Mouse (Mus musculus) limb, embryonic 12.5 days (tissue): ENCODE results near the gene Nhs. TPM values are rescaled to one million over a fixed set of nuclear protein-coding genes. Genes with fewer than 3 reads are reported as not detected.

Source experiments
- ATAC-seq: fragments of 200-750 bp; cut with Nextera tagmentation; 2 replicates; pipeline ENCODE4 v1.8.0; 2017; ENCODE audit warnings: low read depth, moderate TSS enrichment; ENCODE audit not compliant: insufficient number of reproducible peaks, insufficient read depth, low FRiP score, low TSS enrichment
- H3K27ac ChIP-seq: fragments of 300-500 bp; sonication (generic); 2 replicates; pipeline ENCODE4 v1.5.1; 2016; ENCODE audit warnings: mild to moderate bottlenecking, moderate library complexity
- H3K27me3 ChIP-seq: fragments of 300-500 bp; sonication (generic); 2 replicates; pipeline ENCODE4 v1.6.1; 2016; ENCODE audit warnings: mild to moderate bottlenecking, moderate library complexity
- H3K36me3 ChIP-seq: fragments of 300-500 bp; sonication (generic); 2 replicates; pipeline ENCODE4 v1.6.1; 2016; ENCODE audit warnings: mild to moderate bottlenecking, moderate library complexity
- H3K4me1 ChIP-seq: fragments of 300-500 bp; sonication (generic); replicated peaks from 2 replicates; pipeline ENCODE4 v1.6.1; 2016
- H3K4me2 ChIP-seq: fragments of 300-500 bp; sonication (generic); 2 replicates; pipeline ENCODE4 v1.6.1; 2016; ENCODE audit warnings: mild to moderate bottlenecking, moderate library complexity
- H3K4me3 ChIP-seq: fragments of 300-500 bp; sonication (generic); replicated peaks from 2 replicates; pipeline ENCODE4 v1.5.1; 2016; ENCODE audit warnings: mild to moderate bottlenecking
- H3K9ac ChIP-seq: fragments of 300-500 bp; sonication (generic); replicated peaks from 2 replicates; pipeline ENCODE4 v1.6.1; 2016; ENCODE audit warnings: mild to moderate bottlenecking, moderate library complexity
- H3K9me3 ChIP-seq: fragments of 300-500 bp; sonication (generic); 2 replicates; pipeline ENCODE4 v1.6.1; 2016; ENCODE audit warnings: mild to moderate bottlenecking, moderate library complexity
- WGBS: fragments of 180-500 bp; shearing (Covaris S2); methylation state at CpG from one replicate; pipeline ENCODE4 v1.1.7; 2016; 5-methylcytosine and 5-hydroxymethylcytosine counted together
- polyA plus RNA-seq: library from polyadenylated mRNA; unstranded; fragments of >200 nt; fragmentation: Nextera tagmentation; extraction: Ambion mirVana; gene quantifications from 2 replicates; pipeline ENCODE4 v1.2.1, GENCODE M21; 2016

The Nhs gene
- polyA plus RNA-seq, 1 experiment from 2014 or later, result 2.6 TPM

DNA sequence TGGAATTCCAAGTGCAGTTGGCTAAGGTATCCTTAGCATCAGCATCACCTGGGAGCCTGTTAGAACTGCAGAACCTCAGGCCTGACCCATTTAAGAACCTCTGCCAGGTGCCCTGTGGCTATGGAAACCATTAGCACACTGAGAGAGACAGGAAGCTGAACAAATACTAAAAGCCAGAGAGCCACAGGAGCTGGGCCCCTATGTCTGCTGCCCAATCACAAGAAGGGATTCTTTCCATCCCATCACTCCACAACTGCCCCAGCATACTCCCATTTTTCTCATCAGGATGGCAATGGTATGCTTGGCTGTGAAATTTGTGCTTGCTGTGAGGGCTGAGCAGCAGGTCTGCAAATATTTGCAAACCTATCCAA lies 232.9 kb downstream of the Nhs start:
- no peak overlapping the region for H3K9ac ChIP-seq
- H3K4me2 ChIP-seq, result peak overlapping the region; percentile 48
- no peaks in the 10 kb centered on the region for H3K36me3 ChIP-seq
- ATAC-seq, result no peak
- no peak overlapping the region for H3K4me3 ChIP-seq
- 0 out of 2 replicates have a peak, but pooled peaks cover 5% of the 10 kb centered on the region for H3K4me1 ChIP-seq
- no peaks in the 10 kb centered on the region for H3K9me3 ChIP-seq
- peak overlapping the region; percentile 89 for H3K27ac ChIP-seq
- peaks cover 52% of the 10 kb centered on the region for H3K27me3 ChIP-seq

DNA sequence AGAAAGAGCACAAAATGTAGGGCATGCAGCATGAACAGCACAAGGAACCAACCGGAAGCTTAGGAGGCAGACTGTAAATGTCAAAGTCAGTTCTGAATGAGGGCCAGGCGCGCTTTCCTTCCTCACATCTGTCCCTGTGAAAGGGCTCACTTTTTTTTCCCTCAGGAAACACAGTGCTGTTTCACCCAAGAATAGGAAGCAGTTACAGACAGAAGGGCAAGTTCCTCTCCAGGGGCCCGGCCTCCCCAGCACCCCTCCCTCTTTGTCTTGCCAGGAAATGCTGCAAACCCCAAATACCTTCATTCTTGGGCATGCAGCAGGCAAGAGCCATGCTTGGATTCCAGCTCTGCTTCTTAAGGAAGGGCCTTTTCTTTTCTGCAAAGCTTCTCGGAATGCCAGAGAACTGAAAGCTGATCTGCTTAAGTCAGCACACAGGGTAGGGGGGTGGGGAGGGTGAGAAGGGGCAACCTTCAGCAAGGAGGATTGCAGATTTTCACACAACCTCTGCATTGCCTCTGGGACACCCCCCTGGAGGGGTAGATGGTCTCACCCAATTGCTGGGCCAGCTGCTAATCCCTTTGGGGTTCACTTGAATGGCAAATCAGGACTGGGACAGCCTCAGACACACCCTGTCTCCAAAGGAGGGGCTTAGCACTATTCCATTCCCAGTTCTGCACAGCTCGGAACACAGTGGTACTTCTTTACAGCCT lies 233.4 kb downstream of the Nhs start:
- peak; percentile 97 for ATAC-seq
- Histone ChIP-seq H3K4me2 (peak overlapping the region; percentile 48), H3K27me3 (peaks cover 54% of the 10 kb centered on the region), H3K36me3 (no peaks in the 10 kb centered on the region), H3K9me3 (no peaks in the 10 kb centered on the region), H3K4me1 (0 out of 2 replicates have a peak, but pooled peaks cover 5% of the 10 kb centered on the region), H3K27ac (peak overlapping the region; percentile 89), H3K4me3 (peak overlapping the region; percentile 26), H3K9ac (no peak overlapping the region; the same call in 1 of the 2 replicates)
- WGBS, result 19% methylated on average over 6 of the region's 6 CpGs

GRCm38 (mm10) chrX:161922655-161923054 lies 236.9 kb downstream of the Nhs start:
- Histone ChIP-seq H3K36me3 (no peaks in the 10 kb centered on the region), H3K9me3 (no peaks in the 10 kb centered on the region), H3K27me3 (peaks cover 54% of the 10 kb centered on the region), H3K4me1 (0 out of 2 replicates have a peak, but pooled peaks cover 5% of the 10 kb centered on the region), H3K27ac (no peak overlapping the region), H3K4me2 (no peak overlapping the region), H3K4me3 (no peak overlapping the region), H3K9ac (no peak overlapping the region)
- 64% methylated on average over 2 of the region's 2 CpGs for WGBS
- ATAC-seq, result no peak

GRCm38 (mm10) chrX:161921581-161921980 lies 237.9 kb downstream of the Nhs start:
- Histone ChIP-seq H3K9ac (no peak overlapping the region), H3K27me3 (peaks cover 50% of the 10 kb centered on the region)
- 57% methylated on average over 1 of the region's 1 CpGs for WGBS

DNA sequence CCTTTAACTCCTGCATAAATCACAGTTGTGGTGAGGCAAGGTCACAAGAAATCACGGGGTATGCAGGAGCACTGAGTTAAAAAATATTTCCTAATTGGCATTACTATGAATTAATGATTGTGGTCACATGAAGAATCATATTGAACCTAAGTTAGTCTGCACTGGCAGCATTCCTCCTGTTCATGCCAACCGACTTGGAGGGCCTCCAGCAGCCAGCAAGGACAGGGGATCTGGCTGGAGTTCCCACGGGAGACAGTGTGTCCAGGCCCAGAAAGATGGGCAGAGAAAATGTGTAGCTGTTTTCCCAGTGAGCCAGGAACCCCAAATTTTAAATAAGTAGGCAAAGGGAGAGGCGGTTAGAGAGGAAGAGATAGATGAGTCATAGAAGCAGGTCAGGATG lies 249.6 kb downstream of the Nhs start:
- no peaks in the 10 kb centered on the region for H3K36me3 ChIP-seq
- WGBS, result 70% methylated on average over 4 of the region's 4 CpGs
- H3K4me1 ChIP-seq, result no peaks in the 10 kb centered on the region
- no peak overlapping the region for H3K27ac ChIP-seq
- no peak overlapping the region for H3K4me3 ChIP-seq
- no peaks in the 10 kb centered on the region for H3K9me3 ChIP-seq
- peaks cover 63% of the 10 kb centered on the region for H3K27me3 ChIP-seq
- H3K9ac ChIP-seq, result no peak overlapping the region
- ATAC-seq, result no peak
- no peak overlapping the region for H3K4me2 ChIP-seq

More at GRCm38 (mm10) chrX:161921581-161921980, 237.9 kb downstream of the Nhs start:
- no peak overlapping the region for H3K4me2 ChIP-seq
- no peak overlapping the region for H3K27ac ChIP-seq
- H3K9me3 ChIP-seq, result no peaks in the 10 kb centered on the region
- H3K36me3 ChIP-seq, result no peaks in the 10 kb centered on the region
- H3K4me1 ChIP-seq, result 0 out of 2 replicates have a peak, but pooled peaks cover under 1% of the 10 kb centered on the region
- H3K4me3 ChIP-seq, result no peak overlapping the region
- ATAC-seq, result no peak

DNA sequence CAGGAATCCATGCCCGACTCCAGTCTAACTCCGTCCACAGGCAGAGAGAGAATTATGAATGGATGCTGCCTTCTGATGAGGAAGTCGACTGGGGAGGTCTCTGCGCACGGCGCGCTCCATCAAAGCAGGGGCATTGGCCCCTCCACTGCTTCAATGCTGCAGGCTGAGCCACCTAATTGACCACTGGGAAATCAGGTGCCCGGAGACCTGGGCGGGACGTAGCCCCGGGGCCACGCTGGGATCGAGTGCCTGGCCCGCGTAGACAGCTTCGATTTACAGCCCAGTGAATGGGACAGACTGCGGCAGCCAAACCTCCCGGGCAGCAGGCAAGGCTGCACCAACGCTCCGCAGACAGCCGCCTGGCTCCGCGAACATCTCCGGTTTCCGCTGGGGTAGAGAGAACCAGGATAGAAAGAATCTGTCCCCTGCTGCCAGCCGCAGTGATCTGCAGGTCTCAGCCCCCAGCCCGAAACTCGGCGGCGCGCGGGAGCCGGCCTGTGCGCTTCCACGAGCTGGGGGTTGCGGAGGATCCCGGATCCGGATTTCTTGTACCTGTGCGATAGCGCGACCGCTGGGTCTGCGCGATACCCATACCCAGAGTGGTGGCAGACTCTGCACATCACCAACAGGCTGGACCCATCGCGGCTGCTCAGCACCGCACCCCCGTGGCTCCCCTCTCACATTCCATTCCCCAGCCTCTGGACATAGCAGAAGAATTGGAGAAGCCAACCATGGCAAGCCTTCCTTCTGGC lies 250.7 kb downstream of the Nhs start:
- peak overlapping the region; percentile 85 for H3K4me2 ChIP-seq
- no peaks in the 10 kb centered on the region for H3K4me1 ChIP-seq
- WGBS, result 13% methylated on average over 48 of the region's 48 CpGs
- peaks cover 64% of the 10 kb centered on the region for H3K27me3 ChIP-seq
- no peak overlapping the region for H3K27ac ChIP-seq
- peak; percentile 48; the same call in 1 of the 2 replicates for ATAC-seq
- peak overlapping the region; percentile 27; the same call in 1 of the 2 replicates for H3K9ac ChIP-seq
- peak overlapping the region; percentile 45 for H3K4me3 ChIP-seq
- no peaks in the 10 kb centered on the region for H3K36me3 ChIP-seq
- H3K9me3 ChIP-seq, result no peaks in the 10 kb centered on the region

DNA sequence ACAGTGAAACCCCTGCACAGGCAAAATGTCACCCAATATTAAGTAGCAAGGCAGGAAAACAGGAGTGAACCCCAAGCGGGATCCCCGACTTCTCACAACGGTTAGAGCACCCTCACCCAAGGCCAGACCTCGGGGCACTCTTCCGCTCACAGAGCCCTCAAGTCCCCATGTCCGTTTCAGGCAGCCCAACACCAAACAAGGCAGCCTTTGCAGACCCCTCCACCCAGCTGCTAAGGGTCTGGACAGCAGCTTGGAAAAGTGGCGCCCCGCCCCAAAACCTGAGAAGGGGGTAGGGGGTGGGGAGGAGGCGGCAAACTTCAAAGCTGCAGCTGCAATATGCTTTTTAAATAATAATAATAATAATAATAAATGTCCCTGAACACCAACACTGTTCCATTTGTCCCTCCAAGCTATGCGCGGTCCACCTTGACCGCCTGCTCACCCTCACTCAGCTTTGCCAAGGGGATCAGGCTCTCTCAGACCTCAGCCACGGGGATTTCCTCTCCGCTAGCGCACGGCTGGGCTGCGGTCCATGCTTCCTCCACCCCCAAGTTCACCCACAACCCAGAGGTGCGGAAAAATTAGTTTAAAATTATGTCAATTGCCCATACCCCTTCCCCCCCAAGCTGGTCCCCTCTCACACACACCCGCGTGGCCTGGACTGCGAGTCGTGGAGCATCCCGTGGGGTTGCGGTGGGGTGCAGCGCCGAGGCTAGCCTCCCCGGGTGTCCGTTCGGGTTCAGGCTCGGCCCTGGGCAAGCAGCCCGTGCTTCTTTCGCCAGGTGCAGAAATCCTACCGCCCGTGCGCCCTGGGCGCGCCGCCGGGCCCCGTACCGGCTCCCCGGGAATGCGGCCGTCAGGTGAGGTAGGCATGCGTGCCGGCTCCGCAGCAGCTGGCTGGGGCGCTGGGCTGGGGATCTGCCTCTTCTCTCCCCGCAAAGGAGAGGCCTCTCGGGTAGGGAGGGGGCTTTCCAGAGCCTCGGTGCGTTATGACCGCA lies 251.6 kb downstream of the Nhs start:
- H3K9me3 ChIP-seq, result no peaks in the 10 kb centered on the region
- ATAC-seq, result peak; percentile 69
- no peaks in the 10 kb centered on the region for H3K4me1 ChIP-seq
- H3K36me3 ChIP-seq, result no peaks in the 10 kb centered on the region
- H3K27ac ChIP-seq, result no peak overlapping the region
- H3K27me3 ChIP-seq, result peaks cover 62% of the 10 kb centered on the region
- peak overlapping the region; percentile 45 for H3K4me3 ChIP-seq
- peak overlapping the region; percentile 27 for H3K9ac ChIP-seq
- 30% methylated on average over 53 of the region's 53 CpGs for WGBS
- peak overlapping the region; percentile 85 for H3K4me2 ChIP-seq

DNA sequence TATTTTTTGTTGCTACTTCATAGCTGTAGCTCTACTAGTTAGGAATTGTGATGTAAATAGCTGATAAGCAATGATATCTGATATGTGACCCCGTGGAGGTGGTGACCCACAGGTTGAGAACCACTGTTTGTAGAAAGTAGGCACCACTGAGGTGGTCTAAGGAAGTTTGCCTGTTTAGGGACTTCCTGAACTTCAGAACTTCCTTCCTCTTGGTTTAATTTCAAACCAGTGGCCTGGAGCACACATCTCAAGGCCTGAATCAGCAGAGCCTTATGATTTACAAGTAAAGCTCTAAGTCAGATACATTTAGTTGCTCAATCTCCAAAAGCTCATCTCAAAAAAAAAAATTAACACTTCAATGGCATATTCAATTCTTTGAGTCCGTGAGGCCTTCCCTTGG lies 265.1 kb downstream of the Nhs start:
- Histone ChIP-seq H3K9me3 (no peaks in the 10 kb centered on the region), H3K4me3 (no peak overlapping the region), H3K9ac (no peak overlapping the region), H3K27me3 (peaks cover 29% of the 10 kb centered on the region), H3K4me1 (no peaks in the 10 kb centered on the region), H3K4me2 (no peak overlapping the region), H3K27ac (no peak overlapping the region), H3K36me3 (no peaks in the 10 kb centered on the region)
- 78% methylated on average over 2 of the region's 2 CpGs for WGBS
- ATAC-seq, result no peak

GRCm38 (mm10) chrX:161883661-161884060 lies 275.9 kb downstream of the Nhs start:
- Histone ChIP-seq H3K4me3 (no peak overlapping the region), H3K9me3 (no peaks in the 10 kb centered on the region), H3K27me3 (peaks cover 14% of the 10 kb centered on the region; the same call in 1 of the 2 replicates), H3K27ac (no peak overlapping the region), H3K9ac (no peak overlapping the region), H3K36me3 (no peaks in the 10 kb centered on the region), H3K4me1 (no peaks in the 10 kb centered on the region), H3K4me2 (no peak overlapping the region)
- no peak for ATAC-seq
- 84% methylated on average over 3 of the region's 3 CpGs for WGBS

- no peaks in the 10 kb centered on the region for H3K4me1 ChIP-seq
- H3K27me3 ChIP-seq, result peaks cover 21% of the 10 kb centered on the region
- no peak overlapping the region for H3K4me2 ChIP-seq
- no peak overlapping the region for H3K4me3 ChIP-seq
- H3K9me3 ChIP-seq, result no peaks in the 10 kb centered on the region
- WGBS, result 75% methylated on average over 1 of the region's 1 CpGs
- H3K9ac ChIP-seq, result no peak overlapping the region
- no peak for ATAC-seq
- no peak overlapping the region for H3K27ac ChIP-seq
- H3K36me3 ChIP-seq, result no peaks in the 10 kb centered on the region
Measured at GRCm38 (mm10) chrX:161877123-161877522, 282.4 kb downstream of the Nhs start.

GRCm38 (mm10) chrX:161873511-161873910 lies 286.0 kb downstream of the Nhs start:
- H3K27me3 ChIP-seq, result peaks cover 21% of the 10 kb centered on the region

More at GRCm38 (mm10) chrX:161873511-161873910, 286.0 kb downstream of the Nhs start:
- ATAC-seq, result no peak
- no peaks in the 10 kb centered on the region for H3K36me3 ChIP-seq
- no peak overlapping the region for H3K4me3 ChIP-seq
- no peak overlapping the region for H3K27ac ChIP-seq
- H3K4me2 ChIP-seq, result no peak overlapping the region
- no peaks in the 10 kb centered on the region for H3K4me1 ChIP-seq
- no peak overlapping the region for H3K9ac ChIP-seq
- no peaks in the 10 kb centered on the region for H3K9me3 ChIP-seq
